Mouse (Mus musculus): ENCODE measurements at regions not wholly inside any gene's neighbourhood (a gene's known extent, or its start where the extent isn't known, plus 50 kb on each side); places are given as distances from the start of the nearest gene placed in this dataset.

GRCm38 (mm10) chr9:14104921-14105320, 169.9 kb upstream of the Sesn3 start:
- H3K9me3 ChIP-seq (ENCODE audit: low read length): no peaks in the 10 kb centered on the region
- no peak overlapping the region for H3K4me3 ChIP-seq (ENCODE audit: low read length)
- no peak overlapping the region for H3K4me2 ChIP-seq (replicated peaks; ENCODE audit: low read depth, low read length)
- no peaks in the 10 kb centered on the region for H3K4me1 ChIP-seq (ENCODE audit: insufficient read depth, low read length)
- H3K36me3 ChIP-seq (ENCODE audit: insufficient read depth, low read length): no peaks in the 10 kb centered on the region
- no peak overlapping the region for H3K9ac ChIP-seq (replicated peaks; ENCODE audit: low read length)
- WGBS: 41% methylated on average over 2 of the region's 2 CpGs
- no peak for ATAC-seq (ENCODE audit: low FRiP score, low TSS enrichment)
- no peak overlapping the region for H3K27ac ChIP-seq (ENCODE audit: low read length)
- no peaks in the 10 kb centered on the region for H3K27me3 ChIP-seq (ENCODE audit: insufficient read depth, low read length)

GRCm38 (mm10) chr9:14106371-14106770, 168.5 kb upstream of the Sesn3 start:
- H3K9ac ChIP-seq (replicated peaks; ENCODE audit: low read length): no peak overlapping the region
- H3K4me2 ChIP-seq (replicated peaks; ENCODE audit: low read depth, low read length): no peak overlapping the region
- peak; percentile 50; the same call in 1 of the 2 replicates for ATAC-seq (ENCODE audit: low FRiP score, low TSS enrichment)
- H3K4me1 ChIP-seq (ENCODE audit: insufficient read depth, low read length): no peaks in the 10 kb centered on the region
- WGBS: 75% methylated on average over 1 of the region's 1 CpGs
- no peaks in the 10 kb centered on the region for H3K27me3 ChIP-seq (ENCODE audit: insufficient read depth, low read length)
- no peak overlapping the region for H3K4me3 ChIP-seq (ENCODE audit: low read length)
- no peaks in the 10 kb centered on the region for H3K36me3 ChIP-seq (ENCODE audit: insufficient read depth, low read length)
- no peak overlapping the region for H3K27ac ChIP-seq (ENCODE audit: low read length)
- no peaks in the 10 kb centered on the region for H3K9me3 ChIP-seq (ENCODE audit: low read length)

DNA sequence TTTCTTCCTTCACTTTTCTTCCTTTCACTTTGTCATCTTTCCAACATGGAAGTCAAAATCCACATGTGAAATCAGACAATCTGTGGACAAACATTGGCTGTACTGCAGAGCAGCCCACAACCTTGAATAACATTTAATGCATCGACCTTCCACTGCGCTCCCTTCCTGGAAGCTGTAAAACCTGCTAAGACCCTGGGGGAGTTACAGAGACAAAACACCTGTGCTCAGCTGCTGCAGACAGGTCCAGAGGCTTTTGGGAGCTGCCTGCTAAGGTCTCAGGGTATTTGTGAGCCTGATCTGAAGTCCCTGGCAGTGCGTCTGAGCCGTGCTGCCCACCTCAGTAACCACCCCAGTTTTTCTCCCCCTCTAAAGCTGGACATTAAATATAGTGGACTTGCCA, 166.1 kb upstream of the Sesn3 start:
- Histone ChIP-seq H3K9me3 (ENCODE audit: low read length) (no peaks in the 10 kb centered on the region), H3K4me2 (replicated peaks; ENCODE audit: low read depth, low read length) (no peak overlapping the region), H3K27ac (ENCODE audit: low read length) (no peak overlapping the region), H3K9ac (replicated peaks; ENCODE audit: low read length) (no peak overlapping the region), H3K4me1 (ENCODE audit: insufficient read depth, low read length) (no peaks in the 10 kb centered on the region), H3K4me3 (ENCODE audit: low read length) (no peak overlapping the region), H3K27me3 (ENCODE audit: insufficient read depth, low read length) (no peaks in the 10 kb centered on the region), H3K36me3 (ENCODE audit: insufficient read depth, low read length) (no peaks in the 10 kb centered on the region)
- WGBS: 31% methylated on average over 4 of the region's 4 CpGs
- ATAC-seq (ENCODE audit: low FRiP score, low TSS enrichment): no peak; the same call in 1 of the 2 replicates

GRCm38 (mm10) chr9:14109492-14109891, 165.4 kb upstream of the Sesn3 start:
- Histone ChIP-seq H3K4me2 (replicated peaks; ENCODE audit: low read depth, low read length) (no peak overlapping the region), H3K9me3 (ENCODE audit: low read length) (no peaks in the 10 kb centered on the region), H3K27ac (ENCODE audit: low read length) (no peak overlapping the region), H3K4me3 (ENCODE audit: low read length) (no peak overlapping the region), H3K36me3 (ENCODE audit: insufficient read depth, low read length) (no peaks in the 10 kb centered on the region), H3K4me1 (ENCODE audit: insufficient read depth, low read length) (no peaks in the 10 kb centered on the region), H3K9ac (replicated peaks; ENCODE audit: low read length) (no peak overlapping the region), H3K27me3 (ENCODE audit: insufficient read depth, low read length) (no peaks in the 10 kb centered on the region)
- 74% methylated on average over 4 of the region's 4 CpGs for WGBS
- no peak for ATAC-seq (ENCODE audit: low FRiP score, low TSS enrichment)

DNA sequence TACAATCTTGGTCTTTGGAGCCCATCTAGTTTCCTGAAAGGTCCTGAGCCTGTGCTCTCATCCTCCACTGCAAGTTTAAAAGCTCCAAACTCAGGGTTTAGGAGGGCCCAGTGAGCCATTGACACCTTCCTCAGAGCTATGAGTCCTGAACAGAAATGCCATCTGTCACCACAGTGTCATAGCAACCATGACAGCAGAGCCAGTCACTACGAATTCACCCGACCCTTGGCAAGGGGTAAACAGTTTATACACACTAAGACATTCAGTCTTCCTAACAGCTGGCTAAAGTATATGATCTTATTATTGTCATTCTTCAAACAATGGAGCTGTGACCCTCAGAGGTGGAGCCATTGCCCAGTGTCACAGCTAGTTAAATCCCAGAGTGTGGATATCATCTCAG, 163.2 kb upstream of the Sesn3 start:
- H3K9me3 ChIP-seq (ENCODE audit: low read length): no peaks in the 10 kb centered on the region
- no peak overlapping the region for H3K4me2 ChIP-seq (replicated peaks; ENCODE audit: low read depth, low read length)
- no peak overlapping the region for H3K9ac ChIP-seq (replicated peaks; ENCODE audit: low read length)
- no peaks in the 10 kb centered on the region for H3K36me3 ChIP-seq (ENCODE audit: insufficient read depth, low read length)
- no peak overlapping the region for H3K4me3 ChIP-seq (ENCODE audit: low read length)
- H3K4me1 ChIP-seq (ENCODE audit: insufficient read depth, low read length): no peaks in the 10 kb centered on the region
- no peaks in the 10 kb centered on the region for H3K27me3 ChIP-seq (ENCODE audit: insufficient read depth, low read length)
- no peak for ATAC-seq (ENCODE audit: low FRiP score, low TSS enrichment)
- 47% methylated on average over 2 of the region's 2 CpGs for WGBS
- H3K27ac ChIP-seq (ENCODE audit: low read length): no peak overlapping the region

GRCm38 (mm10) chr9:14115521-14115920, 159.3 kb upstream of the Sesn3 start:
- Histone ChIP-seq H3K4me1 (ENCODE audit: insufficient read depth, low read length) (no peaks in the 10 kb centered on the region), H3K4me2 (replicated peaks; ENCODE audit: low read depth, low read length) (no peak overlapping the region), H3K4me3 (ENCODE audit: low read length) (no peak overlapping the region), H3K27ac (ENCODE audit: low read length) (no peak overlapping the region), H3K9ac (replicated peaks; ENCODE audit: low read length) (no peak overlapping the region), H3K27me3 (ENCODE audit: insufficient read depth, low read length) (no peaks in the 10 kb centered on the region), H3K36me3 (ENCODE audit: insufficient read depth, low read length) (no peaks in the 10 kb centered on the region), H3K9me3 (ENCODE audit: low read length) (no peaks in the 10 kb centered on the region)
- ATAC-seq (ENCODE audit: low FRiP score, low TSS enrichment): no peak
- WGBS: 64% methylated on average over 3 of the region's 3 CpGs

DNA sequence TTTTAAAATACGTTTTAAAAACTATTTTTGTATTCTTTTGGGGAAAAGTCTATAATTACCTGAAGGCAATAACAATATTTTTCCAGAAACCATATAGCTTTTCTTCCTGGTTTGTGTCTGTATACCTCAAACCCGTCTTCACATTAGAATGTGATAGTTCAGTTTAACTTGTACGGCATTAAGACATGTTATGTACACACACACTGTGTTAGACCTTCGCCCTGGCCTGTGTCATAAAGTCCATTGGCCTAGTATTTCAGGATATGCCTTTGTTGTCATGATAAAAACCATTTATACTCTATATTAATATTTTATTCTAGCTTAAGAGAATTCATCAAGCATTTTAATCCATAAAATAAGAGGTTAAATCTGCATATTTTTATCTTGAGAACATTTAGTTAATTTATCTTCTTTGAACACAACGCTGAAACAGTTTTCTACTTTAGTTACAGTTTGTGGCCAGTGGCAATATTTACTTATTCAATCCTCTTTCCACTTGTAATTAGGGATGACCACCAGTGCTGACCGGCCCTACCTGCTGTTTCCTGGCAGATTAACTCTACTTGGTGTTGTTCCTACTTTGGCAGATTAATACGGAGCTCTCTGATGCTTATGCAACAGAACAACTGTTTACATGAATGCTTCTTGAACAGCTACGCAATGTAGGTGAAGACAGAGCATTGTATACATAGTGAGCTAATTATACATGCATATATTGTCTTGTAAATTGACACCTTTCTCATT, 158.6 kb upstream of the Sesn3 start:
- Histone ChIP-seq H3K9ac (replicated peaks; ENCODE audit: low read length) (no peak overlapping the region), H3K4me3 (ENCODE audit: low read length) (no peak overlapping the region), H3K4me2 (replicated peaks; ENCODE audit: low read depth, low read length) (no peak overlapping the region), H3K36me3 (ENCODE audit: insufficient read depth, low read length) (no peaks in the 10 kb centered on the region), H3K4me1 (ENCODE audit: insufficient read depth, low read length) (no peaks in the 10 kb centered on the region), H3K9me3 (ENCODE audit: low read length) (no peaks in the 10 kb centered on the region), H3K27ac (ENCODE audit: low read length) (no peak overlapping the region), H3K27me3 (ENCODE audit: insufficient read depth, low read length) (no peaks in the 10 kb centered on the region)
- 78% methylated on average over 8 of the region's 8 CpGs for WGBS
- no peak for ATAC-seq (ENCODE audit: low FRiP score, low TSS enrichment)

- H3K4me3 ChIP-seq (ENCODE audit: low read length): no peak overlapping the region
- H3K9ac ChIP-seq (replicated peaks; ENCODE audit: low read length): no peak overlapping the region
- H3K36me3 ChIP-seq (ENCODE audit: insufficient read depth, low read length): no peaks in the 10 kb centered on the region
- no peaks in the 10 kb centered on the region for H3K4me1 ChIP-seq (ENCODE audit: insufficient read depth, low read length)
- no peak overlapping the region for H3K4me2 ChIP-seq (replicated peaks; ENCODE audit: low read depth, low read length)
- peaks cover 5% of the 10 kb centered on the region; the same call in 1 of the 2 replicates for H3K9me3 ChIP-seq (ENCODE audit: low read length)
- no peaks in the 10 kb centered on the region for H3K27me3 ChIP-seq (ENCODE audit: insufficient read depth, low read length)
- WGBS: 80% methylated on average over 5 of the region's 5 CpGs
- no peak overlapping the region for H3K27ac ChIP-seq (ENCODE audit: low read length)
- no peak for ATAC-seq (ENCODE audit: low FRiP score, low TSS enrichment)
Observed at GRCm38 (mm10) chr9:14133372-14133771, 141.5 kb upstream of the Sesn3 start.

DNA sequence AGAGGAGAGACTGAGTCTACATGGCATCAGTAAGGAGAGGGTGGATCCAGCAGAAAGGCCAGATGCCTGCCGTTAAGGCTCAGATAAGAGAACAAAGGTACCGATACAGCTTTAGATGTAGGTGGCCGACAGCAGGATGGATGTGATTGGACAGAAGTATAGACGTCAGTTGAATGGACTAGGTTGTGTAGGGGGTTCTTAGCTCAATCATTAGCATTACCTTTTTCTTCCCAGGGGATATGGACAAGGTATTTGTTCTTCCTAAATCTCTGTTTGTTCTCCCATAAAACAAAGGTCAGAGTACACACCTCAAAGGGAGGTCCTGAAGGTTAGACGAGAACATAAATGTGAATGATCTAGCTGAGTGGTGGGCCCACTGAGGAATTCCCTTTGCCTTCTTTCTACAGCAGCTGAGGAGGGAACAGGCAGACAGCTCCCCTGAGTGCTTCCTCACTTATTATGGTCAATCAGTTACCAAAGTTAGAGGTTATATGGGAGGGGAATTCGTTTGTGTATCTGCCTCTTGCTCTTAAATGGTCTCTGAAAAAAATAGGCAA, 139.9 kb upstream of the Sesn3 start:
- no peaks in the 10 kb centered on the region for H3K27me3 ChIP-seq (ENCODE audit: insufficient read depth, low read length)
- WGBS: 54% methylated on average over 6 of the region's 6 CpGs
- H3K9me3 ChIP-seq (ENCODE audit: low read length): peaks cover 5% of the 10 kb centered on the region; the same call in 1 of the 2 replicates
- H3K4me1 ChIP-seq (ENCODE audit: insufficient read depth, low read length): no peaks in the 10 kb centered on the region
- no peak overlapping the region for H3K4me3 ChIP-seq (ENCODE audit: low read length)
- H3K36me3 ChIP-seq (ENCODE audit: insufficient read depth, low read length): no peaks in the 10 kb centered on the region
- no peak for ATAC-seq (ENCODE audit: low FRiP score, low TSS enrichment)
- H3K27ac ChIP-seq (ENCODE audit: low read length): no peak overlapping the region
- H3K9ac ChIP-seq (replicated peaks; ENCODE audit: low read length): no peak overlapping the region
- H3K4me2 ChIP-seq (replicated peaks; ENCODE audit: low read depth, low read length): no peak overlapping the region

- H3K9ac ChIP-seq (replicated peaks; ENCODE audit: low read length): no peak overlapping the region
- no peaks in the 10 kb centered on the region for H3K27me3 ChIP-seq (ENCODE audit: insufficient read depth, low read length)
- no peak overlapping the region for H3K4me3 ChIP-seq (ENCODE audit: low read length)
- no peaks in the 10 kb centered on the region for H3K9me3 ChIP-seq (ENCODE audit: low read length)
- H3K36me3 ChIP-seq (ENCODE audit: insufficient read depth, low read length): no peaks in the 10 kb centered on the region
- H3K27ac ChIP-seq (ENCODE audit: low read length): no peak overlapping the region
- ATAC-seq (ENCODE audit: low FRiP score, low TSS enrichment): no peak
- 93% methylated on average over 4 of the region's 4 CpGs for WGBS
- H3K4me1 ChIP-seq (ENCODE audit: insufficient read depth, low read length): no peaks in the 10 kb centered on the region
- H3K4me2 ChIP-seq (replicated peaks; ENCODE audit: low read depth, low read length): no peak overlapping the region
Observed at GRCm38 (mm10) chr9:14141321-14141720, 133.5 kb upstream of the Sesn3 start.

All from kidney, embryonic 16.5 days (tissue).